ENCODE assay signal across 13 mouse cellular contexts in genomic region chr14:55470806-55471205, GRCm38 (mm10). TPM values are rescaled to one million over a fixed set of nuclear protein-coding genes. Genes with fewer than 3 reads are reported as not detected.
DNase-seq lines count a peak whose midpoint lies in the region; ATAC-seq lines count a peak whose summit lies in the region.
"Had no signal": no experiment of that assay in that cellular context is flagged by ENCODE, and none has a peak within 500 bp of the region (broad histone marks: within the 10 kb centered on the region; RNA-seq: fewer than 3 reads in every experiment).

No protein-coding gene starts in this region.

- no peaks in the 10 kb centered on the region for H3K4me1 ChIP-seq in heart, embryonic 11.5 days (ENCODE audit: control insufficient read depth, insufficient read depth, low read length)
- peaks cover 6% of the 10 kb centered on the region; the same call in 1 of the 2 replicates for H3K4me1 ChIP-seq in neural tube, embryonic 15.5 days
- peaks cover 12% of the 10 kb centered on the region for H3K4me1 ChIP-seq in intestine, embryonic 16.5 days (ENCODE audit: control insufficient read depth, insufficient read depth, low read length)
- H3K4me1 ChIP-seq: neural tube, embryonic 13.5 days had no signal

- ATAC-seq in heart, embryonic 11.5 days (replicated peaks; ENCODE audit: insufficient number of reproducible peaks, low FRiP score, low TSS enrichment), result no peak
- no peak for ATAC-seq in neural tube, embryonic 15.5 days (ENCODE audit: low FRiP score)
- ATAC-seq in intestine, embryonic 16.5 days, result peak; percentile 27; the same call in 1 of the 2 replicates
- ATAC-seq: activated CD4-positive, CD25-positive, alpha-beta regulatory T cell, adult 4 months had no signal

- WGBS in heart, embryonic 11.5 days (ENCODE audit: insufficient replicate concordance), result 5% methylated on average over 10 of the region's 10 CpGs
- 19% methylated on average over 10 of the region's 10 CpGs for WGBS in neural tube, embryonic 15.5 days
- 4% methylated on average over 10 of the region's 10 CpGs for WGBS in intestine, embryonic 16.5 days

- H3K36me3 ChIP-seq in heart, embryonic 11.5 days (ENCODE audit: control insufficient read depth, insufficient read depth, low read length), result no peaks in the 10 kb centered on the region
- H3K36me3 ChIP-seq in neural tube, embryonic 15.5 days, result no peaks in the 10 kb centered on the region
- H3K36me3 ChIP-seq in intestine, embryonic 16.5 days (ENCODE audit: control insufficient read depth, insufficient read depth, low read length), result no peaks in the 10 kb centered on the region
- H3K36me3 ChIP-seq: neural tube, embryonic 13.5 days had no signal

- no peaks in the 10 kb centered on the region for H3K9me3 ChIP-seq in heart, embryonic 11.5 days (replicated peaks; ENCODE audit: control insufficient read depth, low read length)
- no peaks in the 10 kb centered on the region for H3K9me3 ChIP-seq in neural tube, embryonic 15.5 days (replicated peaks)
- H3K9me3 ChIP-seq in intestine, embryonic 16.5 days (ENCODE audit: control insufficient read depth, low read length), result no peaks in the 10 kb centered on the region
- H3K9me3 ChIP-seq: neural tube, embryonic 13.5 days had no signal

- peak overlapping the region; percentile 52 for H3K4me2 ChIP-seq in heart, embryonic 11.5 days
- peak overlapping the region; percentile 19; the same call in 1 of the 2 replicates for H3K4me2 ChIP-seq in neural tube, embryonic 15.5 days
- peak overlapping the region; percentile 23; the same call in 1 of the 2 replicates for H3K4me2 ChIP-seq in intestine, embryonic 16.5 days (ENCODE audit: low read depth, low read length)
- H3K4me2 ChIP-seq: neural tube, embryonic 13.5 days had no signal

- no peak overlapping the region for H3K27ac ChIP-seq in heart, embryonic 11.5 days (ENCODE audit: low read depth, low read length)
- H3K27ac ChIP-seq in neural tube, embryonic 15.5 days (replicated peaks), result no peak overlapping the region
- peak overlapping the region; percentile 70 for H3K27ac ChIP-seq in intestine, embryonic 16.5 days (ENCODE audit: low read length)
- H3K27ac ChIP-seq: neural tube, embryonic 13.5 days had no signal

- no peak overlapping the region for H3K4me3 ChIP-seq in heart, embryonic 11.5 days (ENCODE audit: low read depth, low read length)
- H3K4me3 ChIP-seq in neural tube, embryonic 15.5 days (replicated peaks), result no peak overlapping the region
- H3K4me3 ChIP-seq in intestine, embryonic 16.5 days (ENCODE audit: low read length), result no peak overlapping the region
- H3K4me3 ChIP-seq: neural tube, embryonic 13.5 days had no signal

- peak overlapping the region; percentile 39; the same call in 1 of the 2 replicates for H3K9ac ChIP-seq in heart, embryonic 11.5 days (ENCODE audit: low read depth, low read length)
- H3K9ac ChIP-seq in neural tube, embryonic 15.5 days (replicated peaks), result no peak overlapping the region
- no peak overlapping the region for H3K9ac ChIP-seq in intestine, embryonic 16.5 days (ENCODE audit: low read depth, low read length)
- H3K9ac ChIP-seq: neural tube, embryonic 13.5 days had no signal

- 0 out of 2 replicates have a peak, but pooled peaks cover 2% of the 10 kb centered on the region for H3K27me3 ChIP-seq in heart, embryonic 11.5 days (ENCODE audit: control insufficient read depth, insufficient read depth, low read length)
- no peaks in the 10 kb centered on the region for H3K27me3 ChIP-seq in neural tube, embryonic 15.5 days (replicated peaks)
- H3K27me3 ChIP-seq in intestine, embryonic 16.5 days (replicated peaks; ENCODE audit: control insufficient read depth, insufficient read depth, low read length), result no peaks in the 10 kb centered on the region
- H3K27me3 ChIP-seq: neural tube, embryonic 13.5 days had no signal

- DNase-seq in heart, adult 8-10 months (ENCODE audit: low spot score), result no peak
- no peak for DNase-seq in neural tube, embryonic 10.5 days (ENCODE audit: extremely low spot score, low spot score)
- DNase-seq in left cerebral cortex, adult 11 months (ENCODE audit: low spot score), result no peak
- no peak for DNase-seq in spleen, adult 18-20 months
- no peak for DNase-seq in yolk sac, embryonic 10.5 days (ENCODE audit: low spot score)
- DNase-seq: cerebellum, adult 2 months had no signal

RNA-seq across cellular contexts. Expression of gene Dhrs4, which starts 7.8 kb away (rescaled TPM):
- polyA plus RNA-seq in heart, embryonic 11.5 days (2014; fragmentation: Nextera tagmentation; extraction: Ambion mirVana), result 22.0 and 44.5 TPM in 2 replicates
- total RNA-seq in heart, adult 8-10 months (2022), result 100 to 1,000 TPM; 132 to 160 (median 146) TPM
- 21.5 and 32.8 TPM in 2 replicates for polyA plus RNA-seq in neural tube, embryonic 15.5 days (2015; fragmentation: Nextera tagmentation; extraction: Ambion mirVana)
- polyA plus RNA-seq in intestine, embryonic 16.5 days (2015; fragmentation: Nextera tagmentation; extraction: Ambion mirVana), result 165 and 167 TPM in 2 replicates

RNA-seq across cellular contexts. Expression of gene Carmil3, which starts 19.6 kb away (rescaled TPM):
- polyA plus RNA-seq in heart, embryonic 11.5 days (2014; fragmentation: Nextera tagmentation; extraction: Ambion mirVana), result 2.2 TPM in 2 replicates
- 1 to 10 TPM; 2.4 to 3.6 (median 2.4) TPM for total RNA-seq in heart, adult 8-10 months (2022)
- polyA plus RNA-seq in neural tube, embryonic 15.5 days (2015; fragmentation: Nextera tagmentation; extraction: Ambion mirVana), result 21.6 and 25.1 TPM in 2 replicates
- polyA plus RNA-seq in intestine, embryonic 16.5 days (2015; fragmentation: Nextera tagmentation; extraction: Ambion mirVana), result 1.0 TPM in 2 replicates
- polyA plus RNA-seq: activated CD4-positive, CD25-positive, alpha-beta regulatory T cell, adult 4 months had no signal

RNA-seq across cellular contexts. Expression of gene Cpne6, which starts 39.4 kb away (rescaled TPM):
- 0.32 and 0.43 TPM in 2 replicates for polyA plus RNA-seq in heart, embryonic 11.5 days (2014; fragmentation: Nextera tagmentation; extraction: Ambion mirVana)
- total RNA-seq in heart, adult 8-10 months (2022), result under 1 TPM in 1 of 4 experiments, not detected in 3; 0.12 TPM
- 17.8 and 20.0 TPM in 2 replicates for polyA plus RNA-seq in neural tube, embryonic 15.5 days (2015; fragmentation: Nextera tagmentation; extraction: Ambion mirVana)
- 0.61 TPM in 2 replicates for polyA plus RNA-seq in intestine, embryonic 16.5 days (2015; fragmentation: Nextera tagmentation; extraction: Ambion mirVana)
- polyA plus RNA-seq: activated CD4-positive, CD25-positive, alpha-beta regulatory T cell, adult 4 months; liver, embryonic 16.5 days had no signal

RNA-seq across cellular contexts. Expression of gene Nrl, which starts 54.0 kb away (rescaled TPM):
- not detected in 2 replicates for polyA plus RNA-seq in heart, embryonic 11.5 days (2014; fragmentation: Nextera tagmentation; extraction: Ambion mirVana)
- total RNA-seq in heart, adult 8-10 months (2022), result not detected
- polyA plus RNA-seq in neural tube, embryonic 15.5 days (2015; fragmentation: Nextera tagmentation; extraction: Ambion mirVana), result 0.13 and 0.26 TPM in 2 replicates
- polyA plus RNA-seq in intestine, embryonic 16.5 days (2015; fragmentation: Nextera tagmentation; extraction: Ambion mirVana), result not detected in 2 replicates
- polyA plus RNA-seq: large intestine, adult 2 months; liver, embryonic 16.5 days had no signal

Comparison
In these comparisons a context has a peak if more than half of its experiments do, and no peak if none do; other contexts are left out.
1. RNA of gene Cpne6, which starts 39.4 kb away (polyA plus RNA-seq): 17.8 to 20.0 TPM in neural tube, embryonic 15.5 days; 0.61 TPM in intestine, embryonic 16.5 days and 0.32 to 0.43 TPM in heart, embryonic 11.5 days; every median in the first group is over 10 times any median in the second.
2. Peak in every context shown above with its lines, with median percentiles within 50 percentile points of each other: H3K4me2 ChIP-seq.